Mouse (Mus musculus): Measurements from ENCODE around the gene Parp3.

- no peak for TF ChIP-seq CTCF (IDR thresholded peaks at IDR 0.05)
- no peak for TF ChIP-seq POLR2A (IDR thresholded peaks at IDR 0.05; ENCODE audit: insufficient read depth, low read depth, low read length)
Measured at GRCm38 (mm10) chr9:106472321-106472720, 4.4 kb downstream of the Parp3 start.

All from heart, adult 2 months (tissue).